Mouse (Mus musculus) ES-E14 (cell line): Measurements from ENCODE around the gene Dhrs11. TPM values are rescaled to one million over a fixed set of nuclear protein-coding genes. Genes with fewer than 3 reads are reported as not detected.
A peak's percentile ranks its signal among the peaks of the same experiment; 100 is the strongest.

ENCODE experiments used
- DNase-seq: peaks from one replicate; pipeline ENCODE4 v3.0.0-alpha.2; 2013; ENCODE audit warnings: low read depth, low spot score
- H3K27ac ChIP-seq: 2 replicates; pipeline ENCODE4 v1.5.1; 2012; ENCODE audit warnings: low read depth, mild to moderate bottlenecking, low read length, moderate library complexity, mixed read lengths; ENCODE audit not compliant: poor library complexity, insufficient read depth, severe bottlenecking
- H3K36me3 ChIP-seq: 2 replicates; pipeline ENCODE4 v1.6.1; 2012; ENCODE audit warnings: mild to moderate bottlenecking, low read length, moderate library complexity, mixed read lengths; ENCODE audit not compliant: control insufficient read depth, poor library complexity, insufficient read depth, severe bottlenecking
- H3K4me1 ChIP-seq, 2 experiments: fragments of 150-350 bp in 1 of 2; sonication (generic) in 1 of 2; 2 replicates each; pipeline ENCODE4 v1.6.1; 2012; ENCODE audit warnings: low read length in 2 of 2, mild to moderate bottlenecking in 1 of 2, mixed read lengths in 1 of 2; ENCODE audit not compliant: control insufficient read depth in 2 of 2, insufficient read depth in 2 of 2, poor library complexity in 1 of 2
- H3K4me3 ChIP-seq, 2 experiments: fragments of 150-350 bp in 1 of 2; sonication (generic) in 1 of 2; 2 replicates each; pipeline ENCODE4 v1.5.1; 2012; ENCODE audit warnings: low read length in 2 of 2, low read depth in 1 of 2, mild to moderate bottlenecking in 1 of 2, mixed read lengths in 1 of 2; ENCODE audit not compliant: insufficient read depth in 1 of 2, poor library complexity in 1 of 2, severe bottlenecking in 1 of 2
- H3K9ac ChIP-seq: 2 replicates; pipeline ENCODE4 v1.6.1; 2012; ENCODE audit warnings: low read depth, mild to moderate bottlenecking, low read length, mixed read lengths; ENCODE audit not compliant: poor library complexity, insufficient read depth, severe bottlenecking
- H3K9me3 ChIP-seq: fragments of 150-350 bp; sonication (generic); 2 replicates; pipeline ENCODE4 v1.6.1; 2012; ENCODE audit warnings: low read depth, mild to moderate bottlenecking, low read length; ENCODE audit not compliant: control insufficient read depth, insufficient read depth
- CHD2 ChIP-seq: IDR thresholded peaks from 2 replicates; pipeline ENCODE4 v1.6.1; 2014; ENCODE audit warnings: mild to moderate bottlenecking, low read depth, low read length, inconsistent platforms
- HCFC1 ChIP-seq: IDR thresholded peaks from 2 replicates; pipeline ENCODE4 v1.6.1; 2012; ENCODE audit warnings: low read length, inconsistent platforms, borderline replicate concordance; ENCODE audit not compliant: insufficient read depth
- MAFK ChIP-seq: IDR thresholded peaks from 2 replicates; pipeline ENCODE4 v1.6.1; 2014; ENCODE audit warnings: mild to moderate bottlenecking, low read depth, low read length, inconsistent platforms; ENCODE audit not compliant: insufficient read depth
- ZC3H11A ChIP-seq: IDR thresholded peaks from 2 replicates; pipeline ENCODE4 v1.6.1; 2012; ENCODE audit warnings: low read depth, mild to moderate bottlenecking, inconsistent platforms, low read length, borderline replicate concordance
- ZNF384 ChIP-seq: IDR thresholded peaks from 2 replicates; pipeline ENCODE4 v1.6.1; 2012; ENCODE audit warnings: low read depth, low read length, inconsistent platforms
- in situ Hi-C, 2 experiments: fragments of 600-800 bp; cut with MboI; formaldehyde crosslinking; loops; one replicate each; pipeline ENCODE4 v1.15.1; 2025; ENCODE audit warnings: low sequenced_read_pairs in 2 of 2, inconsistent platforms in 1 of 2; ENCODE audit not compliant: unreplicated experiment in 2 of 2
- total RNA-seq: library from RNA; depleted of rRNA; stranded (reverse); fragments of 300-350 nt; gene quantifications from 2 replicates; pipeline ENCODE4 v1.2.3, GENCODE M21; 2012

Dhrs11 gene
- total RNA-seq, 1 experiment, result 6.2 TPM

- Histone ChIP-seq H3K4me3 (no peak overlapping the region; a peak in 1 of 4 replicates), H3K9me3 (no peaks in the 10 kb centered on the region), H3K4me1 (peaks cover 2 to 7% of the 10 kb centered on the region in 2 experiments; a peak in 3 of 4 replicates), H3K36me3 (no peaks in the 10 kb centered on the region; the same call in 1 of the 2 replicates), H3K27ac (no peak overlapping the region), H3K9ac (no peak overlapping the region)
- no peak for DNase-seq
- in situ Hi-C loops, result no loop called here
- TF ChIP-seq HCFC1 (no peak), MAFK (no peak), ZC3H11A (no peak), CHD2 (no peak)
Observed at GRCm38 (mm10) chr11:84867586-84867985, 38.8 kb upstream of the Dhrs11 start.

- no peak for TF ChIP-seq HCFC1
- TF ChIP-seq ZNF384, result no peak
- TF ChIP-seq ZC3H11A, result no peak
- no peak for TF ChIP-seq MAFK
- no peak for TF ChIP-seq CHD2
- in situ Hi-C loops, result no loop called here
- no peaks in the 10 kb centered on the region for H3K9me3 ChIP-seq
Observed at GRCm38 (mm10) chr11:84865268-84865667, 36.5 kb upstream of the Dhrs11 start.

GRCm38 (mm10) chr11:84855285-84855684 is 26.5 kb upstream of the Dhrs11 start:
- TF ChIP-seq MAFK, result no peak
- TF ChIP-seq ZC3H11A, result no peak
- no peak for TF ChIP-seq CHD2
- TF ChIP-seq ZNF384, result no peak
- no peak for TF ChIP-seq HCFC1
- DNase-seq, result no peak
- Histone ChIP-seq H3K9me3 (no peaks in the 10 kb centered on the region), H3K4me3 (no peak overlapping the region), H3K9ac (no peak overlapping the region), H3K4me1 (no peaks in the 10 kb centered on the region), H3K36me3 (peaks cover 2% of the 10 kb centered on the region; the same call in 1 of the 2 replicates), H3K27ac (no peak overlapping the region)
- in situ Hi-C loops, result no loop called here

More at GRCm38 (mm10) chr11:84865268-84865667, 36.5 kb upstream of the Dhrs11 start:
- Histone ChIP-seq H3K4me3 (no peak overlapping the region), H3K27ac (no peak overlapping the region), H3K4me1 (peaks cover 2 to 4% of the 10 kb centered on the region in 2 experiments; a peak in 3 of 4 replicates), H3K36me3 (no peaks in the 10 kb centered on the region; the same call in 1 of the 2 replicates), H3K9ac (no peak overlapping the region)
- DNase-seq, result no peak

- DNase-seq, result peak; percentile 60
- H3K9ac ChIP-seq, result peak overlapping the region; percentile 70; the same call in 1 of the 2 replicates
- peak overlapping the region; percentile 98 for H3K27ac ChIP-seq
- H3K9me3 ChIP-seq, result no peaks in the 10 kb centered on the region
- TF ChIP-seq MAFK (no peak), ZC3H11A (no peak)
- in situ Hi-C loops, result no loop called here
- H3K4me3 ChIP-seq, result 0 out of 4 replicates have a peak overlapping the region, but pooled peaks of 1 of the 2 experiments have one; percentile 4
- peaks cover 4% of the 10 kb centered on the region in 2 experiments; a peak in 3 of 4 replicates for H3K4me1 ChIP-seq
- H3K36me3 ChIP-seq, result peaks cover 3% of the 10 kb centered on the region
Observed at GRCm38 (mm10) chr11:84847475-84848090, 18.8 kb upstream of the Dhrs11 start.
